Mouse (Mus musculus) R1 (cell line): Measurements from ENCODE around the gene Ushbp1.
A peak's percentile ranks its signal among the peaks of the same experiment; 100 is the strongest.

Experiments
- DNase-seq: peaks from one replicate; pipeline ENCODE4 v3.0.0-alpha.2; 2018; ENCODE audit warnings: low read depth, low spot score

Ushbp1 gene

GRCm38 (mm10) chr8:71394481-71394880 lies 1.1 kb downstream of the Ushbp1 start:
- no peak for DNase-seq

GRCm38 (mm10) chr8:71392871-71393270 lies 2.7 kb downstream of the Ushbp1 start:
- peak; percentile 84 for DNase-seq

GRCm38 (mm10) chr8:71392391-71392790 lies 3.2 kb downstream of the Ushbp1 start:
- no peak for DNase-seq

GRCm38 (mm10) chr8:71391696-71392095 lies 3.9 kb downstream of the Ushbp1 start:
- no peak for DNase-seq

- no peak for DNase-seq
These were observed 7.3 kb downstream of the Ushbp1 start for GRCm38 (mm10) chr8:71388267-71388666.

- DNase-seq = peak; percentile 95
These were observed 10.3 kb downstream of the Ushbp1 start for GRCm38 (mm10) chr8:71385212-71385835.

- DNase-seq = no peak
These were observed 11.7 kb downstream of the Ushbp1 start for GRCm38 (mm10) chr8:71383860-71384259.

- no peak for DNase-seq
These were observed 12.2 kb downstream of the Ushbp1 start for GRCm38 (mm10) chr8:71383396-71383795.

GRCm38 (mm10) chr8:71381971-71382961 lies 13.3 kb downstream of the Ushbp1 start:
- peak; percentile 83 for DNase-seq

GRCm38 (mm10) chr8:71381421-71381970 lies 14.1 kb downstream of the Ushbp1 start, which contains the start of gene Nr2f6:
Nr2f6 (minus strand) TSS chr8:71381960.
- DNase-seq = peak; percentile 71

- DNase-seq = no peak
These were observed 15.1 kb downstream of the Ushbp1 start for GRCm38 (mm10) chr8:71380178-71381171.

- DNase-seq = no peak
These were observed 16.0 kb downstream of the Ushbp1 start for GRCm38 (mm10) chr8:71379512-71380075.

- DNase-seq = no peak
These were observed 16.6 kb downstream of the Ushbp1 start for GRCm38 (mm10) chr8:71379008-71379407.

- DNase-seq = no peak
These were observed 19.1 kb downstream of the Ushbp1 start for GRCm38 (mm10) chr8:71376423-71377030.

GRCm38 (mm10) chr8:71375581-71376422 lies 19.8 kb downstream of the Ushbp1 start:
- DNase-seq = peak; percentile 97

- peak; percentile 81 for DNase-seq
These were observed 20.9 kb downstream of the Ushbp1 start for GRCm38 (mm10) chr8:71374616-71375206.

GRCm38 (mm10) chr8:71373000-71373399 lies 22.6 kb downstream of the Ushbp1 start:
- DNase-seq = no peak

GRCm38 (mm10) chr8:71372427-71372826 lies 23.2 kb downstream of the Ushbp1 start:
- no peak for DNase-seq
